Mouse (Mus musculus) hematopoietic stem cell, adult 5-6 weeks (primary cell): ENCODE measurements around the gene Nphs2. TPM values are rescaled to one million over a fixed set of nuclear protein-coding genes. Genes with fewer than 3 reads are reported as not detected.

Experiments used
- ATAC-seq, 2 experiments: fragments of 125-278 bp in 1 of 2; replicated peaks in 1 of 2; 2 replicates each; pipeline ENCODE4 v1.8.0; 2016 to 2017; ENCODE audit warnings: inconsistent platforms in 2 of 2, mild to moderate bottlenecking in 2 of 2, moderate number of reproducible peaks in 2 of 2, low read depth in 1 of 2, moderate TSS enrichment in 1 of 2; ENCODE audit not compliant: low FRiP score in 2 of 2, poor library complexity in 2 of 2, severe bottlenecking in 2 of 2, insufficient read depth in 1 of 2, low TSS enrichment in 1 of 2
- total RNA-seq: library from RNA; stranded (forward); fragments of 172-1452, 232-1000 nt; gene quantifications from 2 replicates; pipeline ENCODE4 v1.2.3, GENCODE M21; 2017

Nphs2 gene
- total RNA-seq, 1 experiment from 2014 or later = not detected

- ATAC-seq = no peak
Observed at GRCm38 (mm10) chr1:156344433-156344832, 33.9 kb downstream of the Nphs2 start.

GRCm38 (mm10) chr1:156345633-156346032 lies 35.1 kb downstream of the Nphs2 start:
- ATAC-seq = no peak

DNA sequence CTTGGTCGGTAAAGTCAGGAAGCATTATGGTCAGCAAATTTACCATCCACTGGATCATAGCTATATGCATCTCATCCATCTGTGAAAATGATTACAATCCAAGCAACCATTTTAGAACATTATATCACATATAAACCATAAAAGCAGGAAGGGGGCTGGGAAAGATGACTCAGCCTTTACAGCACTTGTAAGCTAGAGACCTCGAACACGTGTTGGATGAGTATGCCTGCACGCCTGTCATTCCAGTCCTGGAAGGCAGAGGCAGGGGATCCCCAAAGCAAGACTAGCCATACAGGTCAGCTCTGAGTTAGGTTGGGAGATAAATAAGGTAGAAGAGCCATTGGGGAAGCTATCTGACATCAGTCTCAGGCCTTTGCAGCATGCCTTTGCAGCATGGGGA lies 38.5 kb downstream of the Nphs2 start:
- no peak for ATAC-seq

- ATAC-seq = no peak
Observed at GRCm38 (mm10) chr1:156350441-156350840, 39.9 kb downstream of the Nphs2 start.

- no peak for ATAC-seq
Observed at GRCm38 (mm10) chr1:156352466-156352865, 41.9 kb downstream of the Nphs2 start.

GRCm38 (mm10) chr1:156365740-156366139 lies 55.2 kb downstream of the Nphs2 start, which contains the start of gene Gm2000:
Gene Gm2000 (plus strand): TSS chr1:156366040.
- no peak for ATAC-seq

Other genes starting within 250 kb of the Nphs2 start
- not detected in 2 replicates for gene Fam163a, start 105.7 kb upstream of the Nphs2 start, total RNA-seq
- gene Tdrd5, start 7.1 kb upstream of the Nphs2 start, total RNA-seq = not detected in 2 replicates
- gene Gm2000, start 55.3 kb downstream of the Nphs2 start, total RNA-seq = 2,981 and 3,597 TPM in 2 replicates
- gene Axdnd1, start 110.4 kb downstream of the Nphs2 start, total RNA-seq = 1.8 TPM in 1 of 2 replicates, not detected in the other
- 48.3 and 80.4 TPM in 2 replicates for gene Soat1, start 163.6 kb downstream of the Nphs2 start, total RNA-seq
- gene Gm10031, start 213.3 kb downstream of the Nphs2 start, total RNA-seq = 15.2 and 20.0 TPM in 2 replicates
- gene Abl2, start 248.1 kb downstream of the Nphs2 start, total RNA-seq = 25.8 and 32.8 TPM in 2 replicates